Mouse (Mus musculus) lung, postnatal 36 days (tissue): ENCODE results near the gene Clcn6.

Source experiments
- DNase-seq: peaks from one replicate; pipeline ENCODE4 v3.0.0; 2022; ENCODE audit warnings: mixed read lengths

The Clcn6 gene

GRCm38 (mm10) chr4:147985205-147986132, 53.2 kb downstream of the Clcn6 start, which contains the start of gene Nppb:
Nppb (plus strand) TSS chr4:147985788.
- DNase-seq = peak; percentile 39

- no peak for DNase-seq
Observed at GRCm38 (mm10) chr4:147979441-147979860, 59.2 kb downstream of the Clcn6 start.

- no peak for DNase-seq
Observed at GRCm38 (mm10) chr4:147978391-147978790, 60.2 kb downstream of the Clcn6 start.

- no peak for DNase-seq
Observed at GRCm38 (mm10) chr4:147977726-147978125, 60.9 kb downstream of the Clcn6 start.

GRCm38 (mm10) chr4:147976237-147976636, 62.4 kb downstream of the Clcn6 start:
- no peak for DNase-seq

- DNase-seq = no peak
Observed at GRCm38 (mm10) chr4:147969337-147969736, 69.3 kb downstream of the Clcn6 start.

- no peak for DNase-seq
Observed at GRCm38 (mm10) chr4:147968816-147969215, 69.8 kb downstream of the Clcn6 start.

- no peak for DNase-seq
Observed at GRCm38 (mm10) chr4:147965712-147966111, 72.9 kb downstream of the Clcn6 start.

- DNase-seq = no peak
Observed at GRCm38 (mm10) chr4:147963623-147964022, 75.0 kb downstream of the Clcn6 start.

- no peak for DNase-seq
Observed at GRCm38 (mm10) chr4:147962781-147963180, 75.8 kb downstream of the Clcn6 start.

GRCm38 (mm10) chr4:147959881-147960831, 78.5 kb downstream of the Clcn6 start:
- DNase-seq = peak; percentile 84

GRCm38 (mm10) chr4:147957141-147957540, 81.5 kb downstream of the Clcn6 start:
- DNase-seq = no peak
